Mouse (Mus musculus) frontal cortex, postnatal 25 days (tissue): ENCODE results near the gene Pde4a.
A peak's percentile ranks its signal among the peaks of the same experiment; 100 is the strongest.

Source experiments
- DNase-seq, 2 experiments: peaks; one replicate each; pipeline ENCODE4 v3.0.0; 2022; ENCODE audit warnings: low spot score in 2 of 2

The Pde4a gene

DNA sequence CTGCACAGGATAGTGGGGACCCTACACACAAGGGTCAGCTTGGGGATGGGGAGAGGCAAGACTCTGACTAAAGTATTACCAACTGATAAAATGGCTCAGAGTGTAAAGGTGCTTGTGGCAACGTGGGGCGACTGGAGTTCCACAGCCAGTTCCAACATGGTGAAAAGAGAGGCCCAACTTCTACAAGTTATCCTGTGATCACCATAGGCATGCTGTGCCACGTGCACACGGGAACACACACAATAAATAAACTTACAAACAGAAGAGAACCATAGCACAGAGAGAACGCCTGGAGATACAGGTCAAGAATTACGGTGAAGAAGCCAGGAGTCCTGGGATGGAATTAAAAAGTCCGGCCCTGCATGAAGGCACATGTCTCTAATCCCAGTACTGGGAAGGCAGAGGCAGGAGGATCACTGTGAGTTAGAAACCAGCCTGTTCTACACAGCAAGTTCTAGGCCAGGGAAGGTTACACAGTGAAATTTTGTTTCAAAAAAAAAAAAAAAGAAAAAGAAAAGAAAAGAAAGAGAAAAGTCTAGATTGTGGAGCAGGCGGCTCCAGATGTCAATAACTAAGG lies 16.3 kb upstream of the Pde4a start:
- no peak for DNase-seq

- peak; percentile 78 to 85 for DNase-seq
Measured at GRCm38 (mm10) chr9:21149654-21150419, 15.7 kb upstream of the Pde4a start, which contains the start of gene Cdc37. Cdc37 (minus strand) TSS chr9:21149982.

GRCm38 (mm10) chr9:21152715-21153114 lies 12.8 kb upstream of the Pde4a start:
- peak; percentile 48 to 59 for DNase-seq

- DNase-seq = no peak
Measured at GRCm38 (mm10) chr9:21153331-21153730, 12.2 kb upstream of the Pde4a start.

DNA sequence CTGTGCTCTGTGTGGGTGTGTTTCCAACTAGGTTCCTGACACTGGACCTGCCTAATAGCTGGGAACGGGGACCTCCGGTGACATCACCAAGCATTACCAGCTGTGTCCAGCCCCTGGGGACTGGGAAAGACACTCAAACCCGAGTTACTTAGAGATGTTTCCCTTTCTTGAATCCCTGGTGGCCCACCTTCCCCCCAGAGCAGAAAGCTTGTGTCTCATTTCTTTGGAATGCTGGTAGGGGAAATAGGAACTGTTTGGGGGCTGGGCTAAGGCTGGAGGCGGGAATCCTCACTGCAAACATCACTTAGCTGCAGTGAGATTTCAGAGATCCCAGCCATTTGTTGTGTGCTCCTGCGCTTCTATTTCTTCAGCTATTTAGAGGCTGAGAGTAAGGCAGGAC lies 11.7 kb upstream of the Pde4a start:
- no peak for DNase-seq

DNA sequence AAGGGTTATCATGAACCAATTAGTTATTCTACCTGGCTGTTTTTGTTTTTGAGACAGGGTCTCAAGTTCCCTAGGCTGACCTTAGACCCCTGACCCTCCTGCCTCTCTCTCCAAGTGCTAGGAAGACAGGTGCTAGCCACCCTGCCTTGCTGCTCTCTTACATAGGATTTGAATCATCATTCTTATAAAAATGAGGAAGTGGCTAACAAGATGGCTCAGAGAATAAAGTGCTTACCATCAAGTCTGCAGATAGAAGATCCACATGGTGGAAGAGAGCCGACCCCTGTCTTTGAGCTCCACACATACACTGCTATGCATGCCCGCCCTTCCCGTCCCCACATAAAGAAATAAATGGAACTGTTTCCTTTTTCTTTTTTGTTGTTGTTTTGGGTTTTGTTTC lies 10.7 kb upstream of the Pde4a start:
- no peak for DNase-seq

DNA sequence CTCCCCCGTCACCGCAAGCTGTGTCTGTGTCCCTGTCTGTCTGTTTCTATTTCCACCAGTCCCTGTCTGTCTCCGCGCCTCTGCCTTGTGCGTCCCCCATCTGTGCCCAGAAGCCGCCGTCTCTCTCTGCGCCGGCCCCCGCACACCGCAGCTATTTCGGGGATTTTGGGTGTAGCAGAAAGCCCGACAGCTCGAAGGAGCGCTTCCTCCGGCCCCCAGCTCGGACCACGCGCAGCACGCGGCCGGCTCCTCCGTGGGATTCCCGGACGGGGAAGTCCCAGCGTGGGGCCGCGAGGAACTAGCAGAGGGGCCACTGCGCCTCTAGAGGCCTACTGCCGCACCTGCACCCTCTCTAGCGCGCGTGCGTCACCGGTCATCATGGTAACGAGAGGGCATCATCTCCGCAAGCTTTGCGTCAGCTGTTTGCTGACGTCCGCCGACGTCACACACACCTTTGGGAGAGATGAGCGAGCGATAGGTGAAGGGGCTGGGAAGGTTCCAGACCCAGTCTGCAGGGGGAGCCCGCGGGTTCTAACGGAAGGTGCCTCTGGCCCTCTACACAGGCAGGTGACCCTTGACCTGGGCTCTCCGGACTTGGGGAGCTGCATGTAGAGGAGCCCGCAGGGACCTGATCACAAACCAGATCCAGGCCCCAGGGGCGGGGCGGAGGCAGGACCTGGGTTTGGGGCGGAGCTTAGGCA lies 4.2 kb upstream of the Pde4a start:
- peak; percentile 92 to 95 for DNase-seq

GRCm38 (mm10) chr9:21163086-21164050 lies 2.1 kb upstream of the Pde4a start:
- no peak for DNase-seq

- DNase-seq = peak in 1 of 2 experiments; percentile 56
Measured at GRCm38 (mm10) chr9:21164072-21164471, 1.4 kb upstream of the Pde4a start.

- DNase-seq = peak in 1 of 2 experiments; percentile 41
Measured at GRCm38 (mm10) chr9:21165952-21166451, 488 bp downstream of the Pde4a start.

GRCm38 (mm10) chr9:21166516-21166915 lies 1.0 kb downstream of the Pde4a start:
- DNase-seq = no peak

DNA sequence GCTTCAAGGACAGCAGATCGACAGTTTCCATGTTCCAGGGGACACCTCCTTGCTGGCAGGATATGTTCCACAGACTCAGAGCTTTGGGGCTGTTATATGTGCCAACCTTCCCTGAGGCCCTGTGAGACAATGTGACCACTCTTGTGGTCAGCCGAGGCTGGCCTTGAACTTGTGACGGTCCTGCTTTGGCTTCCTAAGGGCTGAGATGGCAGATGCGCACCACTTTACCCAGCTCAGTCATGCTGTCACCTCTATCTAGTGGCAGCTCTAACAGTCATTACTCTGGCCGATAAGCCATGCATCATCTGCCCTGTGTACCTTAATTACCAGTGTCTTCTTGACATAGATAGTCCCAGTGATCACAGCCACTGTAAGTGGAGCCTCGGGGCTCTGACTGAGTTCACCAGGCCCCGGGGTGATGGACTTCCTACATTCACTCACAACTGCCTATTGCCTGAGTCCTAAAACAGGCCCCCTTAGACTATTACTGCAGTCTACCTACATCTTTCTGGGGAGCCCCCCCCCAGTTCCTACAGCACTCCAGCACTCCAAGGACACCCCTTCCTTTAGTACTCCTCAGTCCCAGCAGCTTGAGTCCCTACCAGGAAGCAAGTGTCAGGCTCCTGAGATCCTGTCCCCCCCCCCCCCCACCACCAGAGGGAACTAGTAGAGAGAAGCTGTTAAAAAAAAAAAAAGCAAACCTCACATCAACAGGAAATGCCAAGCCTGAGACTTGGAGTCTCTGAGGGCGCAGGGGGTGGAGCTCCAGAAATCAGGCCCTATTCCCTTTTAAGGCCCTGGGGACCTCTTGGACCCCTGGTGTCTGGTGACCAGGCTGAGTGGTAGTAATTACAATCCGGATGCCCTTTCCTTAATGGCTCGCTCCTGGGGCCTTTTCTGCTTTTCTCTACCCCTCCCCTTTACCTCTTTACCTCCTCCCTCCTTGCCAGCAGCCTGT lies 1.9 kb downstream of the Pde4a start:
- no peak for DNase-seq

GRCm38 (mm10) chr9:21168161-21169123 lies 2.9 kb downstream of the Pde4a start:
- peak in 1 of 2 experiments; percentile 50 for DNase-seq

DNA sequence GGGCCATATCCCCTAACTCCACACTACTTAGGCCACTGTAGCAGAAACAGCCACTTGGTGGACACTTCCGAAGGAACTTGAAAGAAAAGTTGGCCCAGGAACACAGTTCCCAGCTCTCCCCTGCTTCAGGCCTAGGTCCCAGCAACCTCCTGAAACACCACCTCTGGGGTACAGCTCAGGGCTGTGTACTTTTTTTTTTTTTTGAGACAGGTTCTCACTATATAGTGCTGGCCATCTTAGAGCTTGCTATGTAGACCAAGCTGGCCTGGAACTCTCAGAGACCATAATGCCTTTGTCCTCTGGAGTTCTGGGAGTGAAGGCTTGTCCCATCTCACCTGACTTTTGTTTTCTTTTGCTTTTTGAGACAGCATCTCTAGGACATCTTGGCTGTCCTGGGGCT lies 3.6 kb downstream of the Pde4a start:
- no peak for DNase-seq

DNA sequence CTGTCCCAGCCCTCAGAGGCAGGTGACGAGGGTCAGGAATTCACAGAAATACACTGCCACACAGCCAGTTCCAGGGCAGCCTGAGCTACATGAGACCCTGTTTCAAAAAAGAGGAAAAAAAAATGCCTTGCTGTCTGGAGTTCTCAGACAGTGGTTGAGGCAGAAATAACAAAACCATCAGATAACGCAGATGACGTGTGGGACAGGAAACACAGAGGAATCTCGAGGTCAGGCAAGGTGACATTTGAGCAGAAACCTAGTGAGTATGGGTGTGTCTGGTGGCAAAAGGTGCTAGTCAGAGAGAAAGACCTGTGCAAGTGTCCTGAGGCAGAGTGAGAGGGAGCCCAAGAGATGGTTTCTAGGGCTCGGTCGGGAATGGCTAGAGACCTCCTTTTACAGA lies 6.8 kb downstream of the Pde4a start:
- DNase-seq = no peak

DNA sequence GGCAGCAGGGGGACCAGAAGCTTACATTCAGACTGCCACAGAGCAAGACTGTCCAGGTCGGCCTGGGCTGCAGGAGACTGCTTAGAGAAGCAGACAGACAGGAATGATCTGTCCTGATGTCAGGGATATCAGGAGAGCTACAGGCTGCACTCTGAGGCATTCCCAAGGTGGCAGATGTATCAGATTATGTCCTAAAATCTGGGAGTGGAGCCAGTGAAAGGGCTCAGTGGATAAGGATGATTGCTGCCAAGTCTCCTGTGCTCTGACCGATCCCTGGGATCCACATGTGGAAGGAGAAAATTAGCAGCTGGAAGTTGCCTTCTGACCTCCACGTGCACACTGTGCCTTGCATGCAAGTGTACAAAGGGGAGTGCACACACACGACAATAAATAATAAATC lies 14.9 kb downstream of the Pde4a start:
- no peak for DNase-seq

DNA sequence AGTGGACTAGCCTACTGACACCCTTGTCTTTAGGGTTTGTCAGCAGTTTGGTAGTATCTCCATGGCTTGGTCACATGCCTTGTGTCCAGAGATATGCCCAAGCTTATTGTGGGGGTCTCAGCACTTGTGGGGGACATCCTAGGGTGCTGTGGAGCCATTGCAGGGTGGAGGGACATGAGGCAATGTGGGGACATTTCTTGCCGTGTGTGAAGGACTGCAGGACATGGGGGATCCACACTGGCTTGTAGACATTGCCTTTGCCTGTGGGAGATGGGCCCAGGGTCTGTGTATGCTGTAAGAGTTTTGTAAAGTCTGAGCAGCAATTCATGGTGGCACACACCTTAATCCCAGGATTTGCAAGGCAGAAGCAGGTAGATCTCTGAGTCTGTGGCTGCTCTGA lies 15.3 kb downstream of the Pde4a start:
- no peak for DNase-seq

DNA sequence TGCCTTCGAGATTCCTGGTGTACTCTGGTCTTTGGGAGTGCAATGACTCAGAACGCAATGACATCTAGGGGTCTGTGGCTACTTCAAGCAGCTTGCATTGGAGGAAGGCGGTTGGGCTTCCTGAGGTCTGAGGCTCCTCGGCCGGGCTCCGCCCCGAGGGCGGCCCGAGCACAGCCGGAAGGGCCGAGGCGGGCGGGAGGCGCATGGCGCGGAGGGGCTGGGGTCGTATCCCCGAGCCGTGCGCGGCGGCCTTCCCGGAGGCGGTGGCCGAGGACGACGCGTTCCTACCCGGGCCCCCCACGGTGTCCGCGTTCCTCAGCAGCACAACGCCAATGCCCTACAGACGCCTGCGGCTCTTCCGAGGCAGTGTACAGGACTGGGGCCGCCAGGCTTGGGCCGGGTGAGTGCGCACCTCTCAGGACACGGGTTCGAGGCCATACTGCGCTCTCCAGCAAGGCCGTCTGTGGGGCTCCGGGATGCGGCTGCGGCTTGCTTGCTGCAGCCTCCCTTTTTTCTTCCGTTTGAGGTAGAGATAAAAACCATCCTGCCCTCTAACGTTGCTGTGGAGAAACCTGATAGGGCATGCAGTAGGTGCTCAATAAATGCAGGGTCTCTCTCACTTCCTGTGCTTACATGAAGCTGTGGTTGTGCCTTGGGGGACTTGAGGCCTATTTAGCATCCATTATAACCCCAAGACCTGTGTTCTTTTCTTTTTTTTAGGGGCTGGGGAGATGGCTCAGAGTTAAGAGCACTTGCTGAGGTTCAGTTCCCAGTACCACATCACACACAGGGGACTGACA lies 16.1 kb downstream of the Pde4a start:
- no peak for DNase-seq
